Mouse (Mus musculus): Measurements from ENCODE around the gene Zfp978.
"Not testable (repeated sequence)": the region's sequence is repeated elsewhere in the genome, so short reads cannot be mapped to it uniquely, and the experiment has no call there.

Zfp978 gene

GRCm38 (mm10) chr4:147361003-147361402 is at the start of gene Zfp978:
Gene Zfp978 (plus strand): TSS chr4:147361303.
- not testable (repeated sequence) for DNase-seq (ENCODE audit: low spot score)

GRCm38 (mm10) chr4:147335036-147335690 is 25.9 kb upstream of the Zfp978 start:
- not testable (repeated sequence) for DNase-seq (ENCODE audit: low spot score)

GRCm38 (mm10) chr4:147335691-147336367 is 25.3 kb upstream of the Zfp978 start:
- DNase-seq (ENCODE audit: low spot score) = not testable (repeated sequence)

GRCm38 (mm10) chr4:147336368-147337195 is 24.5 kb upstream of the Zfp978 start:
- not testable (repeated sequence) for DNase-seq (ENCODE audit: low spot score)

- not testable (repeated sequence) for DNase-seq (ENCODE audit: low spot score)
These were observed 23.6 kb upstream of the Zfp978 start for GRCm38 (mm10) chr4:147337520-147337919.

- DNase-seq (ENCODE audit: low spot score) = no peak
These were observed 23.0 kb upstream of the Zfp978 start for GRCm38 (mm10) chr4:147338032-147338610.

- DNase-seq (ENCODE audit: low spot score) = not testable (repeated sequence)
These were observed 22.4 kb upstream of the Zfp978 start for GRCm38 (mm10) chr4:147338706-147339105.

GRCm38 (mm10) chr4:147339601-147340219 is 21.4 kb upstream of the Zfp978 start:
- not testable (repeated sequence) for DNase-seq (ENCODE audit: low spot score)

GRCm38 (mm10) chr4:147340236-147340635 is 20.9 kb upstream of the Zfp978 start:
- DNase-seq (ENCODE audit: low spot score) = not testable (repeated sequence)

GRCm38 (mm10) chr4:147340876-147341275 is 20.2 kb upstream of the Zfp978 start:
- DNase-seq (ENCODE audit: low spot score) = not testable (repeated sequence)

- DNase-seq (ENCODE audit: low spot score) = not testable (repeated sequence)
These were observed 17.8 kb upstream of the Zfp978 start for GRCm38 (mm10) chr4:147343042-147343908.

GRCm38 (mm10) chr4:147345061-147345554 is 16.0 kb upstream of the Zfp978 start:
- DNase-seq (ENCODE audit: low spot score) = not testable (repeated sequence)

GRCm38 (mm10) chr4:147346361-147347035 is 14.6 kb upstream of the Zfp978 start:
- DNase-seq (ENCODE audit: low spot score) = not testable (repeated sequence)

GRCm38 (mm10) chr4:147347300-147347699 is 13.8 kb upstream of the Zfp978 start:
- not testable (repeated sequence) for DNase-seq (ENCODE audit: low spot score)

GRCm38 (mm10) chr4:147347880-147348279 is 13.2 kb upstream of the Zfp978 start:
- DNase-seq (ENCODE audit: low spot score) = not testable (repeated sequence)

- not testable (repeated sequence) for DNase-seq (ENCODE audit: low spot score)
These were observed 12.7 kb upstream of the Zfp978 start for GRCm38 (mm10) chr4:147348401-147348800.

- not testable (repeated sequence) for DNase-seq (ENCODE audit: low spot score)
These were observed 12.0 kb upstream of the Zfp978 start for GRCm38 (mm10) chr4:147348906-147349686.

- DNase-seq (ENCODE audit: low spot score) = not testable (repeated sequence)
These were observed 11.3 kb upstream of the Zfp978 start for GRCm38 (mm10) chr4:147349687-147350415.

All from layer of hippocampus, adult 9-10 months (tissue).